Mouse (Mus musculus) kidney, embryonic 14.5 days (tissue): ENCODE data around the gene Ubqln1. TPM values are rescaled to one million over a fixed set of nuclear protein-coding genes. Genes with fewer than 3 reads are reported as not detected.
"Not testable (repeated sequence)": the region's sequence is repeated elsewhere in the genome, so short reads cannot be mapped to it uniquely, and the experiment has no call there.

Experiments used
- ATAC-seq: fragments of 200-750 bp; cut with Nextera tagmentation; 2 replicates; pipeline ENCODE4 v1.8.0; 2017; ENCODE audit warnings: moderate number of reproducible peaks, mild to moderate bottlenecking, moderate TSS enrichment, moderate library complexity; ENCODE audit not compliant: low FRiP score, low TSS enrichment
- H3K27ac ChIP-seq: fragments of 300-500 bp; sonication (generic); 2 replicates; pipeline ENCODE4 v1.5.1; 2014; ENCODE audit warnings: low read depth, mild to moderate bottlenecking, low read length, moderate library complexity, mixed read lengths
- H3K27me3 ChIP-seq: fragments of 300-500 bp; sonication (generic); 2 replicates; pipeline ENCODE4 v1.6.1; 2014; ENCODE audit warnings: mild to moderate bottlenecking, low read length; ENCODE audit not compliant: control insufficient read depth, insufficient read depth
- H3K36me3 ChIP-seq: fragments of 300-500 bp; sonication (generic); 2 replicates; pipeline ENCODE4 v1.6.1; 2014; ENCODE audit warnings: low read length, mixed read lengths; ENCODE audit not compliant: control insufficient read depth, insufficient read depth
- H3K4me1 ChIP-seq: fragments of 300-500 bp; sonication (generic); 2 replicates; pipeline ENCODE4 v1.6.1; 2014; ENCODE audit warnings: low read length, mixed read lengths; ENCODE audit not compliant: control insufficient read depth, insufficient read depth
- H3K4me2 ChIP-seq: fragments of 300-500 bp; sonication (generic); replicated peaks from 2 replicates; pipeline ENCODE4 v1.6.1; 2014; ENCODE audit warnings: low read depth, mild to moderate bottlenecking, low read length
- H3K4me3 ChIP-seq: fragments of 300-500 bp; sonication (generic); 2 replicates; pipeline ENCODE4 v1.5.1; 2014; ENCODE audit warnings: mild to moderate bottlenecking, low read length
- H3K9ac ChIP-seq: fragments of 300-500 bp; sonication (generic); 2 replicates; pipeline ENCODE4 v1.6.1; 2014; ENCODE audit warnings: low read depth, mild to moderate bottlenecking, low read length, moderate library complexity
- H3K9me3 ChIP-seq: fragments of 300-500 bp; sonication (generic); 2 replicates; pipeline ENCODE4 v1.6.1; 2016; ENCODE audit warnings: low read length; ENCODE audit not compliant: control insufficient read depth
- WGBS: fragments of 180-500 bp; shearing (Covaris S2); extraction: QIAGEN DNeasy Blood & Tissue Kit; methylation state at CpG from one replicate; pipeline ENCODE4 v1.1.7; 2014; 5-methylcytosine and 5-hydroxymethylcytosine counted together
- polyA plus RNA-seq: library from polyadenylated mRNA; unstranded; fragments of >200 nt; fragmentation: Nextera tagmentation; extraction: Ambion mirVana; gene quantifications from 2 replicates; pipeline ENCODE4 v1.2.1, GENCODE M21; 2014

Gene Ubqln1
- polyA plus RNA-seq, 1 experiment from 2014 or later, result 98.7 TPM

GRCm38 (mm10) chr13:58156031-58156430 is 59.4 kb downstream of the Ubqln1 start:
- Histone ChIP-seq H3K4me2 (no peak overlapping the region), H3K4me1 (no peaks in the 10 kb centered on the region; the same call in 1 of the 2 replicates), H3K27me3 (no peaks in the 10 kb centered on the region), H3K9me3 (0 out of 2 replicates have a peak, but pooled peaks cover 2% of the 10 kb centered on the region), H3K27ac (no peak overlapping the region), H3K36me3 (peaks cover 7% of the 10 kb centered on the region; the same call in 1 of the 2 replicates), H3K4me3 (no peak overlapping the region), H3K9ac (no peak overlapping the region)
- 94% methylated on average over 2 of the region's 2 CpGs for WGBS
- no peak for ATAC-seq

DNA sequence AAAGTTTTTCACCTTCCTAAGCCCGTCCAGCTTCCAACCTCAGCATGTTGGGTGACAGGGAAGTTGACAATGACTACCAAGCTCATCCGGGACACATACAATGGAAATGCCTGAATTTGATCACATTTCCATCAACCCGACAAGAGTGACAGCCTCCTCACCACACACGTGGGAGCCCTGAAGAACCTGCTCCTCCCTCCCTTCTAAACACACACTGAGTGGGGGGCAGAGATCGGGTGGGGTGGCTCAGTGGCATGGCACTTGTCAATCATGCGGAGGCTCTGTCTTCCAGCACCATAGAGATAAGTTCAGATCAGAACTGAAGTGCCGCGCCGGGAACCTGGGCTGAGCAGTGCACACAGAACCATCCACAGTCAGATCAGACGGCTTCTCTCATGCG is 65.0 kb downstream of the Ubqln1 start:
- Histone ChIP-seq H3K27ac (no peak overlapping the region), H3K9ac (no peak overlapping the region), H3K27me3 (no peaks in the 10 kb centered on the region), H3K4me3 (no peak overlapping the region), H3K36me3 (no peaks in the 10 kb centered on the region), H3K4me2 (no peak overlapping the region), H3K4me1 (no peaks in the 10 kb centered on the region), H3K9me3 (0 out of 2 replicates have a peak, but pooled peaks cover 2% of the 10 kb centered on the region)
- WGBS, result 84% methylated on average over 11 of the region's 11 CpGs
- ATAC-seq, result no peak

GRCm38 (mm10) chr13:58149629-58150028 is 65.8 kb downstream of the Ubqln1 start:
- 81% methylated on average over 3 of the region's 3 CpGs for WGBS
- Histone ChIP-seq H3K27me3 (no peaks in the 10 kb centered on the region), H3K4me2 (no peak overlapping the region), H3K9me3 (no peaks in the 10 kb centered on the region), H3K36me3 (no peaks in the 10 kb centered on the region), H3K9ac (no peak overlapping the region), H3K27ac (no peak overlapping the region), H3K4me3 (no peak overlapping the region), H3K4me1 (no peaks in the 10 kb centered on the region)
- no peak for ATAC-seq

- WGBS, result 32% methylated on average over 5 of the region's 5 CpGs
- Histone ChIP-seq H3K27me3 (no peaks in the 10 kb centered on the region), H3K9me3 (no peaks in the 10 kb centered on the region), H3K27ac (no peak overlapping the region), H3K36me3 (no peaks in the 10 kb centered on the region), H3K4me1 (no peaks in the 10 kb centered on the region), H3K9ac (no peak overlapping the region), H3K4me2 (peak overlapping the region; percentile 70), H3K4me3 (peak overlapping the region; percentile 36)
- peak; percentile 72; the same call in 1 of the 2 replicates for ATAC-seq
Observed at GRCm38 (mm10) chr13:58149033-58149558, 66.4 kb downstream of the Ubqln1 start.

- no peaks in the 10 kb centered on the region for H3K27me3 ChIP-seq
- H3K4me2 ChIP-seq, result peak overlapping the region; percentile 70
- no peak overlapping the region; the same call in 1 of the 2 replicates for H3K9ac ChIP-seq
- under 1% methylated on average over 17 of the region's 17 CpGs for WGBS
- 0 out of 2 replicates have a peak overlapping the region, but pooled peaks have one; percentile 42 for H3K27ac ChIP-seq
- H3K36me3 ChIP-seq, result no peaks in the 10 kb centered on the region
- no peaks in the 10 kb centered on the region for H3K9me3 ChIP-seq
- peak overlapping the region; percentile 36 for H3K4me3 ChIP-seq
- H3K4me1 ChIP-seq, result no peaks in the 10 kb centered on the region
- ATAC-seq, result peak; percentile 94
Observed at GRCm38 (mm10) chr13:58148256-58148831, 67.1 kb downstream of the Ubqln1 start.

GRCm38 (mm10) chr13:58147760-58148159 is 67.7 kb downstream of the Ubqln1 start:
- Histone ChIP-seq H3K9me3 (no peaks in the 10 kb centered on the region), H3K27me3 (no peaks in the 10 kb centered on the region), H3K36me3 (no peaks in the 10 kb centered on the region), H3K9ac (no peak overlapping the region), H3K4me3 (no peak overlapping the region), H3K4me1 (no peaks in the 10 kb centered on the region), H3K27ac (no peak overlapping the region), H3K4me2 (no peak overlapping the region)
- no peak for ATAC-seq
- 81% methylated on average over 1 of the region's 1 CpGs for WGBS

- H3K36me3 ChIP-seq, H3K4me2 ChIP-seq, H3K9ac ChIP-seq, H3K9me3 ChIP-seq, H3K4me1 ChIP-seq, H3K4me3 ChIP-seq, H3K27me3 ChIP-seq, H3K27ac ChIP-seq, ATAC-seq: not testable (repeated sequence)
- 96% methylated on average over 8 of the region's 8 CpGs for WGBS
Observed at GRCm38 (mm10) chr13:58146603-58147002, 68.8 kb downstream of the Ubqln1 start.

GRCm38 (mm10) chr13:58131692-58132091 is 83.8 kb downstream of the Ubqln1 start:
- H3K4me1 ChIP-seq, result peaks cover 6% of the 10 kb centered on the region; the same call in 1 of the 2 replicates
- no peak for ATAC-seq
- no peak overlapping the region for H3K9ac ChIP-seq
- 61% methylated on average over 3 of the region's 3 CpGs for WGBS
- no peak overlapping the region for H3K27ac ChIP-seq
- H3K4me3 ChIP-seq, result no peak overlapping the region
- no peaks in the 10 kb centered on the region for H3K9me3 ChIP-seq
- H3K27me3 ChIP-seq, result no peaks in the 10 kb centered on the region
- peaks cover 4% of the 10 kb centered on the region; the same call in 1 of the 2 replicates for H3K36me3 ChIP-seq
- no peak overlapping the region for H3K4me2 ChIP-seq

GRCm38 (mm10) chr13:58129687-58130246 is 85.7 kb downstream of the Ubqln1 start:
- no peaks in the 10 kb centered on the region for H3K9me3 ChIP-seq
- H3K4me1 ChIP-seq, result peaks cover 14% of the 10 kb centered on the region
- H3K4me2 ChIP-seq, result peak overlapping the region; percentile 61
- peak overlapping the region; percentile 99 for H3K9ac ChIP-seq
- H3K4me3 ChIP-seq, result peak overlapping the region; percentile 96
- H3K27ac ChIP-seq, result peak overlapping the region; percentile 99
- no peaks in the 10 kb centered on the region for H3K27me3 ChIP-seq
- ATAC-seq, result no peak
- 26% methylated on average over 4 of the region's 4 CpGs for WGBS
- peaks cover 17% of the 10 kb centered on the region; the same call in 1 of the 2 replicates for H3K36me3 ChIP-seq
